Mouse (Mus musculus) lung, embryonic 16.5 days (tissue): ENCODE measurements around the gene Nlrc4. TPM values are rescaled to one million over a fixed set of nuclear protein-coding genes. Genes with fewer than 3 reads are reported as not detected.

Experiments used
- ATAC-seq: fragments of 200-750 bp; cut with Nextera tagmentation; 2 replicates; pipeline ENCODE4 v1.8.0; 2017; ENCODE audit warnings: low read depth, mild to moderate bottlenecking, moderate library complexity
- H3K27ac ChIP-seq: fragments of 300-500 bp; sonication (generic); 2 replicates; pipeline ENCODE4 v1.5.1; 2014; ENCODE audit warnings: mild to moderate bottlenecking, control low read depth, low read length
- H3K27me3 ChIP-seq: fragments of 300-500 bp; sonication (generic); 2 replicates; pipeline ENCODE4 v1.6.1; 2014; ENCODE audit warnings: low read depth, low read length, mixed read lengths; ENCODE audit not compliant: control insufficient read depth, insufficient read depth
- H3K36me3 ChIP-seq: fragments of 300-500 bp; sonication (generic); 2 replicates; pipeline ENCODE4 v1.6.1; 2014; ENCODE audit warnings: low read length; ENCODE audit not compliant: control insufficient read depth, insufficient read depth
- H3K4me1 ChIP-seq: fragments of 300-500 bp; sonication (generic); replicated peaks from 2 replicates; pipeline ENCODE4 v1.6.1; 2014; ENCODE audit warnings: low read length, mixed read lengths; ENCODE audit not compliant: control insufficient read depth, insufficient read depth
- H3K4me2 ChIP-seq: fragments of 300-500 bp; sonication (generic); 2 replicates; pipeline ENCODE4 v1.6.1; 2014; ENCODE audit warnings: low read depth, low read length, control low read depth
- H3K4me3 ChIP-seq: fragments of 300-500 bp; sonication (generic); 2 replicates; pipeline ENCODE4 v1.5.1; 2014; ENCODE audit warnings: mild to moderate bottlenecking, low read length, control low read depth
- H3K9ac ChIP-seq: fragments of 300-500 bp; sonication (generic); 2 replicates; pipeline ENCODE4 v1.6.1; 2014; ENCODE audit warnings: low read length, control low read depth
- H3K9me3 ChIP-seq: fragments of 300-500 bp; sonication (generic); 2 replicates; pipeline ENCODE4 v1.6.1; 2016; ENCODE audit warnings: low read length; ENCODE audit not compliant: control insufficient read depth
- WGBS: fragments of 180-500 bp; shearing (Covaris S2); extraction: QIAGEN DNeasy Blood & Tissue Kit; methylation state at CpG from one replicate; pipeline ENCODE4 v1.1.7; 2014; 5-methylcytosine and 5-hydroxymethylcytosine counted together
- polyA plus RNA-seq: library from polyadenylated mRNA; unstranded; fragments of >200 nt; fragmentation: Nextera tagmentation; extraction: Ambion mirVana; gene quantifications from 2 replicates; pipeline ENCODE4 v1.2.1, GENCODE M21; 2015

Nlrc4 gene
- polyA plus RNA-seq, 1 experiment from 2014 or later: 0.39 TPM

DNA sequence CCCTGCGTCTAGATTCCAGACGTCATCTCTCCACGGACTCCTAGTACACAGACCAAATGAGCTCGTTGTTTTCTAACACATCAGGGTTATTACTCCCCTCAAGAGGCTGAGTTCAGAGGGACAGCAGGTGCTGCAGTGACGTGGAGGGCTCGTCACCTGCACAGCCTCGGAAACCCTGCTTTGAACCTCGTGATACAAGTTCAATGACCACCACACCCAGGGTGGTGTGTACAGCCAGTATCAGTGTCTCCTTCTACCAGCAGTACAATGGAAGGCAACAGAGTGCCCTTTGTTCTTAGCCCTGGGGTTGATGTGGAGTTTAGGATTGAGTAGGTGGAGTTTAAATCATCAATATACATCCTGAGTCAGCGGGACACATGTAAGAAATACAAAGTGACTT, 21.2 kb downstream of the Nlrc4 start:
- Histone ChIP-seq H3K9me3 (no peaks in the 10 kb centered on the region), H3K4me1 (no peaks in the 10 kb centered on the region), H3K27ac (no peak overlapping the region), H3K36me3 (no peaks in the 10 kb centered on the region), H3K9ac (no peak overlapping the region), H3K27me3 (no peaks in the 10 kb centered on the region), H3K4me2 (no peak overlapping the region), H3K4me3 (no peak overlapping the region)
- no peak for ATAC-seq
- 77% methylated on average over 9 of the region's 9 CpGs for WGBS

- no peak for ATAC-seq
- Histone ChIP-seq H3K36me3 (no peaks in the 10 kb centered on the region), H3K27me3 (no peaks in the 10 kb centered on the region), H3K4me3 (no peak overlapping the region), H3K9ac (no peak overlapping the region), H3K9me3 (no peaks in the 10 kb centered on the region), H3K4me1 (no peaks in the 10 kb centered on the region), H3K27ac (no peak overlapping the region), H3K4me2 (no peak overlapping the region)
- WGBS: 76% methylated on average over 5 of the region's 5 CpGs
Measured at GRCm38 (mm10) chr17:74432631-74433030, 26.3 kb downstream of the Nlrc4 start.

DNA sequence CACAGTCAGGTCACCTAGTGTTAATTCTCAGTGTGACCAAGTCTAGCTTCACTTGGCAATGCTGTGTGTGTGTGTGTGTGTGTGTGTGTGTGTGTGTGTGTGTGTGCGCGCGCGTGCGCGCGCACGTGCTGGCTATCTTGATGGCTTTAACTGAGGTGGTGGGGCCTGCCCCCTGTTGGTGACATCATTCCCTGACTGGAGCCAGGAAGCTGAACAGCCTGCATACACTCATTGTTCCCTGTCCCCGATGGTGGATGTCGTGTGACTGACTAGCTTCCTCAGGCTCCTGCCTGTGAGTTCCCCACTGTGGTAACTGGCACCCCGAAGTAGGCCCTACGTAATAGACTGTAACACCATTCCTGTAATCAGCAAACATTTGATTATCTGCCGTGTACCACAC, 27.5 kb downstream of the Nlrc4 start:
- Histone ChIP-seq H3K4me2 (no peak overlapping the region), H3K36me3 (peaks cover 7% of the 10 kb centered on the region), H3K4me1 (no peaks in the 10 kb centered on the region), H3K4me3 (no peak overlapping the region), H3K27ac (no peak overlapping the region), H3K9me3 (no peaks in the 10 kb centered on the region), H3K27me3 (no peaks in the 10 kb centered on the region), H3K9ac (no peak overlapping the region)
- ATAC-seq: no peak
- WGBS: 69% methylated on average over 13 of the region's 13 CpGs

DNA sequence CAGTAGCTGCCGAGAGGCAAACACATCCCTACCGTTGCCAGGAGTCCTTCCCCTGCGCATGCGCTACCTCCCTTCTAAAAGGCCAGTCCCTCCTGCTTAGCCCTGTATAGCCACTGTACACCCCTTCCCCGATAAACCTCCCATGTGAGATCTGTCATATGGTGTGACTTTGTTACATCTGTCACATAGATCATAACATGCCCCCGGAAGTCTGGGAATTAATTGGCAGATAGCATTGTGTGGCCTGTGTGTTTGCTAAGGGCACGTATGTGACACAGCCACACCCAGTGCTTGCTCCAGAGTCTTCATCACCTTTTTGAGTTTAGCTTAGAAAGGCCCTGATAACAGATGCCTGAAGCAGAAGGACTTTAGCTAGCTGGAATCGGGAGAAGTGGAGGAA, 28.9 kb downstream of the Nlrc4 start:
- no peak for ATAC-seq
- no peak overlapping the region for H3K4me3 ChIP-seq
- H3K9ac ChIP-seq: no peak overlapping the region
- H3K4me1 ChIP-seq: no peaks in the 10 kb centered on the region
- H3K36me3 ChIP-seq: peaks cover 9% of the 10 kb centered on the region
- no peaks in the 10 kb centered on the region for H3K9me3 ChIP-seq
- H3K27me3 ChIP-seq: no peaks in the 10 kb centered on the region
- no peak overlapping the region for H3K4me2 ChIP-seq
- H3K27ac ChIP-seq: no peak overlapping the region
- WGBS: 75% methylated on average over 8 of the region's 8 CpGs

GRCm38 (mm10) chr17:74424401-74425005, 34.4 kb downstream of the Nlrc4 start:
- Histone ChIP-seq H3K9ac (no peak overlapping the region), H3K4me1 (no peaks in the 10 kb centered on the region), H3K9me3 (no peaks in the 10 kb centered on the region), H3K4me2 (no peak overlapping the region), H3K27ac (no peak overlapping the region), H3K27me3 (no peaks in the 10 kb centered on the region), H3K4me3 (no peak overlapping the region), H3K36me3 (peaks cover 24% of the 10 kb centered on the region)
- 83% methylated on average over 12 of the region's 12 CpGs for WGBS
- ATAC-seq: peak; percentile 45; the same call in 1 of the 2 replicates

DNA sequence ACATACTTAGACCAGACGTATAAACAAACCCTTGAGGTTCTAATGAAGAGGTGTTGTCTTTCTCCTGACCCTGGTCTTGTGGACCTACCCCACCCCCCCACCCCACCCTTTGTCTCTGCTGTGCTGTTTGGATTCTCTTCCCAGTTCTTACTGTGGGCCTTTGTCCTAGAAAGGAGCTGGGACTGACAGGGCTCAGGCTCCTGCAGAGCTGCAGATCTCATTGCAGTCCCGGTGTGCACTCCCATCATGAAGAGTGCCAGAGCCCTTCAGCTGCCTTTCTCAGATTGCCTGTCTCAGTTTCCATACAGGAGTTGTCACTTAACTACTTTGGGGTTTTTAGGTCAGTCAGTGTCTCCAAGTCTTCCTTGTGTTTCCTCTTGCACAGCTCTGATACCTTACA, 38.3 kb downstream of the Nlrc4 start:
- no peak for ATAC-seq

GRCm38 (mm10) chr17:74418171-74418570, 40.8 kb downstream of the Nlrc4 start:
- no peak overlapping the region for H3K9ac ChIP-seq
- ATAC-seq: no peak
- 47% methylated on average over 4 of the region's 4 CpGs for WGBS
- H3K27ac ChIP-seq: no peak overlapping the region
- H3K27me3 ChIP-seq: no peaks in the 10 kb centered on the region
- H3K4me3 ChIP-seq: no peak overlapping the region
- peaks cover 37% of the 10 kb centered on the region for H3K36me3 ChIP-seq
- no peaks in the 10 kb centered on the region for H3K9me3 ChIP-seq
- H3K4me1 ChIP-seq: no peaks in the 10 kb centered on the region
- H3K4me2 ChIP-seq: no peak overlapping the region

More for the DNA sequence above, 38.3 kb downstream of the Nlrc4 start:
- no peaks in the 10 kb centered on the region for H3K27me3 ChIP-seq
- no peak overlapping the region for H3K9ac ChIP-seq
- H3K4me2 ChIP-seq: no peak overlapping the region
- no peaks in the 10 kb centered on the region for H3K9me3 ChIP-seq
- peaks cover 33% of the 10 kb centered on the region for H3K36me3 ChIP-seq
- no peak overlapping the region for H3K4me3 ChIP-seq
- no peaks in the 10 kb centered on the region for H3K4me1 ChIP-seq
- no peak overlapping the region for H3K27ac ChIP-seq
- 54% methylated on average over 2 of the region's 2 CpGs for WGBS

GRCm38 (mm10) chr17:74416841-74417360, 42.0 kb downstream of the Nlrc4 start:
- no peaks in the 10 kb centered on the region for H3K9me3 ChIP-seq
- WGBS: 89% methylated on average over 8 of the region's 8 CpGs
- H3K27ac ChIP-seq: no peak overlapping the region
- no peaks in the 10 kb centered on the region for H3K27me3 ChIP-seq
- H3K9ac ChIP-seq: no peak overlapping the region
- ATAC-seq: no peak
- H3K4me2 ChIP-seq: no peak overlapping the region
- no peaks in the 10 kb centered on the region for H3K4me1 ChIP-seq
- no peak overlapping the region for H3K4me3 ChIP-seq
- peaks cover 44% of the 10 kb centered on the region for H3K36me3 ChIP-seq

DNA sequence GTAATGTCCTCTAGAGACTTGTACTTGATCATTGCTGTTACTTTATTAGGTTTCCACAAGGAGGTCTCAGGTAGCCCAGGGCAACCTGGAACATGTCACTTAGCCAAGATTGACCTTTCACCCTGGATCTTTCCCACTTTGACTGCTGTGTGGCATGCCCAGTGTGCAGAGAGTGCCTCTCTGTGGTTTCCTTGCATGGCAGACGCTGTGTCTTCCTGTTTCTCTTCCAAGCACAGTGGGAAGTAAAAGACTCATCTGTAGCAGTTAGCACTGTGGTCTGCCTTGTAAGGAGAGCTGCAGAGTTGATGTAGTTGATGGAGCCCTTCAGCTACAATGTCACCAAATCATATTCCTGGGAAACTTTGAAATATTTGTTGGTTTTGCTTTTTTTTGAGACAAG, 44.3 kb downstream of the Nlrc4 start:
- Histone ChIP-seq H3K4me2 (no peak overlapping the region), H3K36me3 (peaks cover 45% of the 10 kb centered on the region), H3K27ac (no peak overlapping the region), H3K4me1 (no peaks in the 10 kb centered on the region), H3K27me3 (no peaks in the 10 kb centered on the region), H3K4me3 (no peak overlapping the region), H3K9me3 (no peaks in the 10 kb centered on the region), H3K9ac (no peak overlapping the region)
- no peak for ATAC-seq
- 79% methylated on average over 1 of the region's 1 CpGs for WGBS

- 77% methylated on average over 8 of the region's 8 CpGs for WGBS
- Histone ChIP-seq H3K4me1 (no peaks in the 10 kb centered on the region), H3K4me2 (no peak overlapping the region), H3K27me3 (no peaks in the 10 kb centered on the region), H3K27ac (no peak overlapping the region), H3K36me3 (peaks cover 37% of the 10 kb centered on the region), H3K9ac (no peak overlapping the region), H3K4me3 (no peak overlapping the region), H3K9me3 (no peaks in the 10 kb centered on the region)
- no peak for ATAC-seq
Measured at GRCm38 (mm10) chr17:74413324-74413723, 45.6 kb downstream of the Nlrc4 start.
